Mouse (Mus musculus): ENCODE data around the gene Sdr39u1.

Sdr39u1 gene

DNA sequence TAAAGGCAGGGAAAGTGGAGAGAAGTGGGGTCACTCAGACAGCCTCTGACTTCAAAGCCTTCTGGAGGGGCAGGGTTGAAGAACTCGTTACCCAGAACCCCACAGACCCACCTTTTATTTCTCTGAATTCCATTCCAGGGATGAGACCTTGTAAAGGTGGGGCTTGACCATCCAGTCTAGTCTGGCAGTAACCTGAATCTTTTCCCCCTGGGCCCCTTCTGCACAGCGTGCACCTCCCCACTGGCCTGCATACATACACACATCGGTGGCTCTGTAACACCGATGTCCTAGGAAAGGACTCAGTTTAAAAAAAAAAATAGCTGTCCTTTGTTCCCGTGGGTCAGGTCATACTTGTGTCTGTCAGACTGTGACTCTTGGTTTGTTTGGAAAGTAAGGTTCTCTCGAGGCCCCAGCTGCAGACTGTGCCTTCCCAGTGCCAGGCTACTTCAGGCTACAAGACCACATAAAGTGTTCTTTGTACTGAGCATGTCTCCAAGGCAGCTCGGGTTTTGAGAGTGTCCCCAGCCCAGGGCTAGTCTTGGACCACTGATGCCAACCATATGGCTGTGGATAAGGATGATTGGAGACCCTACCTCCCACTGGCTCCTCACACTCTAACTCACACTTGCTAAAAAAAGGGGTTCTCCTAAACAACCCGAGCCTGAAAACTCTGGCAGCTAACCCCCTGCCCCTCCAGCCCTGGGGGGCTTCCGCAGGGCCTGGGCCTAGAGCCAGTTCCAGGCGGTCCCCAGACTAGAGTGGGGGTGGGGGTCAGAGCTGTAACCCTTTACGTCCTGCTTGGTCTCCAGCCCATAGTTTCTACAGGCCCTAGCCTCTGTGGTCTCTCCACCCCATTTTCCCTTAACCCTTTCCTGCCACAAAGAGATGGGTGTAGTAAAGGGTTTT, 47.2 kb downstream of the Sdr39u1 start:
- no peak for DNase-seq

DNA sequence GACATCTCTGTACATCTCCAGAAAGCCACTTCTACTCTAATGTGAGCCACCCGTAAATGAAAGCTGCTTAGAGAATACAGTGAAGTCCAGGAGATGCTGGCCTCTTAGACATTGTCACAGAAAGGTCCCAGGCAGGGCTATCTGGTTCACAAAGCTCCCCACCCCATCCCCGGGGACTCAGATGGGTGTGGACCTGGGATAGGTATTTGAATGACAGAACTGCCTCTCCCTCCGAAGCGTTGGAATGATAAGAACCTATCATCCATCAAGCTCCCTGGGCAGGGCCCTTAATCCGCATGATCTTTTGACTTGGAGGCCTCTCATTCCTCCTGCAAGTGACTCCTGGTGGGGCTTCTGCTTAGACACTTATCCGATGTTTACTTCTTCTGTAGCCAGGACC, 49.2 kb downstream of the Sdr39u1 start:
- no peak for DNase-seq

Measured in layer of hippocampus, adult 9-11 months (tissue).